Mouse (Mus musculus) heart, embryonic 15.5 days (tissue): Measurements from ENCODE around the gene Scn2b. TPM values are rescaled to one million over a fixed set of nuclear protein-coding genes. Genes with fewer than 3 reads are reported as not detected.
A peak's percentile ranks its signal among the peaks of the same experiment; 100 is the strongest.

Source experiments
- ATAC-seq: fragments of 200-750 bp; cut with Nextera tagmentation; replicated peaks from 2 replicates; pipeline ENCODE4 v1.8.0; 2017; ENCODE audit warnings: low read depth, moderate TSS enrichment; ENCODE audit not compliant: insufficient number of reproducible peaks, insufficient read depth, low FRiP score
- H3K27ac ChIP-seq: fragments of 300-500 bp; sonication (generic); 2 replicates; pipeline ENCODE4 v1.5.1; 2015; ENCODE audit warnings: mild to moderate bottlenecking, inconsistent platforms
- H3K27me3 ChIP-seq: fragments of 300-500 bp; sonication (generic); 2 replicates; pipeline ENCODE4 v1.6.1; 2015; ENCODE audit warnings: inconsistent platforms
- H3K36me3 ChIP-seq: fragments of 300-500 bp; sonication (generic); 2 replicates; pipeline ENCODE4 v1.6.1; 2015; ENCODE audit warnings: mild to moderate bottlenecking, inconsistent platforms
- H3K4me1 ChIP-seq: fragments of 300-500 bp; sonication (generic); replicated peaks from 2 replicates; pipeline ENCODE4 v1.6.1; 2015; ENCODE audit warnings: inconsistent platforms
- H3K4me2 ChIP-seq: fragments of 300-500 bp; sonication (generic); 2 replicates; pipeline ENCODE4 v1.6.1; 2015; ENCODE audit warnings: inconsistent platforms, mild to moderate bottlenecking, moderate library complexity
- H3K4me3 ChIP-seq: fragments of 300-500 bp; sonication (generic); 2 replicates; pipeline ENCODE4 v1.5.1; 2015; ENCODE audit warnings: mild to moderate bottlenecking, inconsistent platforms
- H3K9ac ChIP-seq: fragments of 300-500 bp; sonication (generic); 2 replicates; pipeline ENCODE4 v1.6.1; 2015; ENCODE audit warnings: mild to moderate bottlenecking, inconsistent platforms
- H3K9me3 ChIP-seq: fragments of 300-500 bp; sonication (generic); replicated peaks from 2 replicates; pipeline ENCODE4 v1.6.1; 2016; ENCODE audit warnings: inconsistent platforms
- WGBS: fragments of 180-500 bp; shearing (Covaris S2); methylation state at CpG from one replicate; pipeline ENCODE4 v1.1.7; 2015; ENCODE audit warnings: mixed read lengths; 5-methylcytosine and 5-hydroxymethylcytosine counted together
- polyA plus RNA-seq: library from polyadenylated mRNA; unstranded; fragments of >200 nt; fragmentation: Nextera tagmentation; extraction: Ambion mirVana; gene quantifications from 2 replicates; pipeline ENCODE4 v1.2.1, GENCODE M21; 2015

Scn2b gene
- polyA plus RNA-seq, 1 experiment from 2014 or later: 1.2 TPM

- no peak overlapping the region for H3K27ac ChIP-seq
- H3K9me3 ChIP-seq: no peaks in the 10 kb centered on the region
- H3K4me2 ChIP-seq: no peak overlapping the region
- no peak overlapping the region for H3K4me3 ChIP-seq
- no peak overlapping the region for H3K9ac ChIP-seq
- no peaks in the 10 kb centered on the region; the same call in 1 of the 2 replicates for H3K4me1 ChIP-seq
- no peaks in the 10 kb centered on the region for H3K27me3 ChIP-seq
- 83% methylated on average over 5 of the region's 5 CpGs for WGBS
- H3K36me3 ChIP-seq: no peaks in the 10 kb centered on the region
- no peak for ATAC-seq
These were observed 19.7 kb upstream of the Scn2b start for GRCm38 (mm10) chr9:45097877-45098276.

DNA sequence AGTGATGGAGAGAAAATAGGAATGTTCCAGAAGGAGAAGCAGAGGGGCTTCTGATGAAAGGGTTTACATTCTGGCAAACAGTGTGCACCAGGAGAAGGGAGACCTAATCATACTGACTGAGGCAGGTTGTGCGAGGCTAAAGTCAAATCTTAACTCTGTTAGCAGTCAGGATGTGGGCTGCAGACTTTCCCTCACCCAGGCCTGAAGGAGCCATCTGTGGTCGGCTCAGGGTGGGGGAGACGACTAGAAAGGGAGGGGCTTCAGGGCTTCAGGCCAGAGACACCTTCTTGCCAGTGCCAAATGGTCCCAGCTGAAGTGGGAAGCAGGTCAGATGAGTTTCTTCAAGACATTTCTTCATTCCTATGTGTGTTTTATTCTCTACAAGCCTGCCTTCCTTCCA, 19.2 kb upstream of the Scn2b start:
- H3K36me3 ChIP-seq: no peaks in the 10 kb centered on the region
- no peak for ATAC-seq
- H3K27ac ChIP-seq: no peak overlapping the region
- no peaks in the 10 kb centered on the region for H3K27me3 ChIP-seq
- H3K4me1 ChIP-seq: peaks cover 5% of the 10 kb centered on the region
- H3K9me3 ChIP-seq: no peaks in the 10 kb centered on the region
- 29% methylated on average over 3 of the region's 3 CpGs for WGBS
- H3K9ac ChIP-seq: no peak overlapping the region
- H3K4me3 ChIP-seq: no peak overlapping the region
- no peak overlapping the region for H3K4me2 ChIP-seq

DNA sequence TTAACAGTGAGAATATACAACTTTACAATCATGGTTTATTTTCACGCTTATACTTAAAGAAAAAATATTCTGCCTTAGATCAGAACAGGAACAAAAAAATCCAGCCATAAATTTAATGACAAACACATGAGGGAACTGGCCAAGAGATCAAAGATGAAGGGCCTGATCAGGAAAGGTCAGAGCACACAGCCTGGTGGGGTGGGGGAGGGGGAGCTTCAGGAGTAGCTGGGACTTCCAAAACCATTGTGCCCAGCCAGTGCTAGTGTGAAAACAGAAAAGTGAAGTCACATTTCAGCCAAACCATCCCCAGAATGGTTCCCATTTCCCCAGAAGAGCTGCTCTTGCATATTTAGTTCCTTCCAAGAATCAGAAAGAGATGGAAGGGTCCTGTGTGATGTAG, 15.1 kb upstream of the Scn2b start:
- Histone ChIP-seq H3K36me3 (no peaks in the 10 kb centered on the region), H3K4me2 (no peak overlapping the region), H3K9ac (no peak overlapping the region), H3K9me3 (no peaks in the 10 kb centered on the region), H3K4me3 (no peak overlapping the region), H3K27ac (no peak overlapping the region), H3K27me3 (no peaks in the 10 kb centered on the region), H3K4me1 (peaks cover 9% of the 10 kb centered on the region)
- ATAC-seq: no peak
- whole genome bisulfite sequencing: 79% methylated on average over 1 of the region's 1 CpGs

DNA sequence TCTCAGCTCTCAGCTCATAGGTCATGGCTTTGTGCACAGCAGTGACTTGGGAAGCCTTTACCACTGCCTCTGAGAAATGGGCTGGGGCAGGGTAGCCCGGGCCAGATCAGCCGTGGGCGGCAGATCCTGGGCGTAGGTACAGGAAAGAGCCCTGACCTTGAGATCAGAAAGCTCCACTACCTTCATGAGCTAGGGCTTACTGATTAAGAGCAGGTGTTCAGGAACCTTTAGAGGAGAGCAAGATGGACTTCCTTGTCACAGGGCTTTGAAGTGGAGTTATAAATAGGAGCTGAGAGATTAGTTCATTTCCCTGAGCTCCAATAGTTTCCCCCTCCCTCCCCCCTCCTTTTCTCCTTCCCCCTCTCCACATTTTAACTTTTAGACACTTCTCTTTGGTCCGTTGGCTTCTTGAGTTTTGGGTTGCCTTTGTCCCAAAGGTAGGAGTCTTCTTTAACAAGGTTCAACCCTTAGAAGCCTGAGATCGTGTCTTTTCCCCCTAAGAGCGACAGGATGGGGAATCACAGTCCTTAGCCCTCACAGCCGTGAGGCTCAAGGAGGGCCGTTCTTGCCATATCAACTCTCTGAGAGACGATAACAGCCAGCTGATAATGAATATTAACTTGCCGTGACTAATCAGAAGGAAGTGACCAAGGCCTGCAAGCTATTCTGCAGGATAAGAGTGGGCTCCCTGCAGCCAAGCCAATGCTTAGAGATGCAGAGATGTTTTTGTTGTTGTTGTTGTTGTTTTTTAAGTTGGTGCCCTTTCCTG, 14.2 kb upstream of the Scn2b start:
- no peak overlapping the region for H3K4me3 ChIP-seq
- no peak overlapping the region for H3K4me2 ChIP-seq
- ATAC-seq: no peak
- H3K27me3 ChIP-seq: no peaks in the 10 kb centered on the region
- no peaks in the 10 kb centered on the region for H3K36me3 ChIP-seq
- no peak overlapping the region for H3K27ac ChIP-seq
- H3K9me3 ChIP-seq: no peaks in the 10 kb centered on the region
- 25% methylated on average over 11 of the region's 11 CpGs for WGBS
- H3K4me1 ChIP-seq: peaks cover 9% of the 10 kb centered on the region
- H3K9ac ChIP-seq: no peak overlapping the region

- Histone ChIP-seq H3K9me3 (no peaks in the 10 kb centered on the region), H3K9ac (no peak overlapping the region), H3K4me3 (no peak overlapping the region), H3K27ac (no peak overlapping the region), H3K27me3 (0 out of 2 replicates have a peak, but pooled peaks cover 2% of the 10 kb centered on the region), H3K4me1 (peaks cover 9% of the 10 kb centered on the region), H3K4me2 (no peak overlapping the region), H3K36me3 (no peaks in the 10 kb centered on the region)
- no peak for ATAC-seq
- 87% methylated on average over 2 of the region's 2 CpGs for WGBS
These were observed 11.8 kb upstream of the Scn2b start for GRCm38 (mm10) chr9:45105596-45106374.

DNA sequence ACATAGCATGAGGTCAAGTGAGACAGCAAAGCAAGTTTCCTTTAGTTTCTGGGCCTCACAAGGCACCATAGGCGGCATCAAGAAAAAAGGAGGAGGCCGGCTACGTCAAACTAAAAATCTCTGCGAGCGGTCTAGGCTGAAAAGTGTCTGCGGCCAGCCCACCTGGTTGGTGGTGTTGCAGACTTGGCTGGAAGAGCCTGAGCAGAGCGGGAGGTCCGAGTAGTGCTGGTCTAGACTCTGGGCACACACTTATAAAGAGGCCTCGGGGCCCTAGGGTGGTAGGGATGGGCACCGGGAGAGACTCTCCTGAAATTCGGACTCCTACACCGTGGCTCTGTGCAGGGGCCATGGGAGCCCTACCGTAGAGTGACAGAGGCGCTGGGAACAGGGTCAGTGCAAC, 1.9 kb upstream of the Scn2b start:
- H3K4me2 ChIP-seq: peak overlapping the region; percentile 64
- H3K9ac ChIP-seq: peak overlapping the region; percentile 42; the same call in 1 of the 2 replicates
- H3K36me3 ChIP-seq: no peaks in the 10 kb centered on the region
- no peaks in the 10 kb centered on the region for H3K9me3 ChIP-seq
- ATAC-seq: no peak
- H3K4me3 ChIP-seq: peak overlapping the region; percentile 45
- peaks cover 11% of the 10 kb centered on the region for H3K27me3 ChIP-seq
- WGBS: 4% methylated on average over 14 of the region's 14 CpGs
- H3K4me1 ChIP-seq: peaks cover 9% of the 10 kb centered on the region
- no peak overlapping the region for H3K27ac ChIP-seq

- Histone ChIP-seq H3K36me3 (no peaks in the 10 kb centered on the region), H3K9ac (no peak overlapping the region), H3K27me3 (peaks cover 11% of the 10 kb centered on the region), H3K4me1 (peaks cover 9% of the 10 kb centered on the region), H3K4me3 (no peak overlapping the region), H3K9me3 (no peaks in the 10 kb centered on the region), H3K27ac (no peak overlapping the region), H3K4me2 (no peak overlapping the region)
- no peak for ATAC-seq
- 61% methylated on average over 9 of the region's 9 CpGs for WGBS
These were observed 763 bp upstream of the Scn2b start for GRCm38 (mm10) chr9:45116819-45117218.

DNA sequence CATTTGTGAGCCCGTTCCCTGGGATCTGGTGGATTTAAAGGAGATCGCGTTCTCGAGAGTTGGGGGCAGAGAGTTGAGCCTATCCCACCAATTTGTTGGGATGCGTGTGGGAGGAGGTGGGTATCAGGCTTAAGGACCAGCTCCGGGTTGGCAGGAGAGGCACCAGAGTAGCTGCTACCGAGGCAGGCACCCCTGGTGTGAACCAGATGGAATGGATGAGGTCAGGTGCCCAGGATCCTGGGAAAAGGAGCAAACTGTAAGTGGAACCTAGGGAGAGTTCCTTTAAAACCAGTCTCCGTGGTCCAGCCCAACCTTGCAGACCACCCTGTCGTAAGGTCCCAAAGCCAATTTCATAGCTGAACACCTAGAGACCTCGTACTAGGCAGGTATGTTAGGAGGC, 970 bp downstream of the Scn2b start:
- Histone ChIP-seq H3K9me3 (no peaks in the 10 kb centered on the region), H3K4me3 (peak overlapping the region; percentile 56), H3K36me3 (no peaks in the 10 kb centered on the region), H3K27ac (no peak overlapping the region), H3K27me3 (peaks cover 11% of the 10 kb centered on the region; the same call in 1 of the 2 replicates), H3K4me2 (peak overlapping the region; percentile 72), H3K4me1 (peaks cover 18% of the 10 kb centered on the region), H3K9ac (peak overlapping the region; percentile 27; the same call in 1 of the 2 replicates)
- ATAC-seq: no peak
- WGBS: 25% methylated on average over 10 of the region's 10 CpGs

GRCm38 (mm10) chr9:45119316-45119953, 1.9 kb downstream of the Scn2b start:
- Histone ChIP-seq H3K27me3 (peaks cover 11% of the 10 kb centered on the region; the same call in 1 of the 2 replicates), H3K9me3 (no peaks in the 10 kb centered on the region), H3K4me2 (no peak overlapping the region), H3K9ac (no peak overlapping the region), H3K36me3 (no peaks in the 10 kb centered on the region), H3K4me3 (no peak overlapping the region), H3K27ac (no peak overlapping the region), H3K4me1 (peaks cover 18% of the 10 kb centered on the region)
- no peak for ATAC-seq
- WGBS: 91% methylated on average over 8 of the region's 8 CpGs

- Histone ChIP-seq H3K27me3 (peaks cover 11% of the 10 kb centered on the region; the same call in 1 of the 2 replicates), H3K9me3 (no peaks in the 10 kb centered on the region), H3K4me1 (peaks cover 18% of the 10 kb centered on the region), H3K4me2 (no peak overlapping the region), H3K36me3 (no peaks in the 10 kb centered on the region), H3K9ac (no peak overlapping the region), H3K4me3 (no peak overlapping the region), H3K27ac (no peak overlapping the region)
- 90% methylated on average over 14 of the region's 14 CpGs for WGBS
- ATAC-seq: no peak
These were observed 2.5 kb downstream of the Scn2b start for GRCm38 (mm10) chr9:45119954-45120530.

DNA sequence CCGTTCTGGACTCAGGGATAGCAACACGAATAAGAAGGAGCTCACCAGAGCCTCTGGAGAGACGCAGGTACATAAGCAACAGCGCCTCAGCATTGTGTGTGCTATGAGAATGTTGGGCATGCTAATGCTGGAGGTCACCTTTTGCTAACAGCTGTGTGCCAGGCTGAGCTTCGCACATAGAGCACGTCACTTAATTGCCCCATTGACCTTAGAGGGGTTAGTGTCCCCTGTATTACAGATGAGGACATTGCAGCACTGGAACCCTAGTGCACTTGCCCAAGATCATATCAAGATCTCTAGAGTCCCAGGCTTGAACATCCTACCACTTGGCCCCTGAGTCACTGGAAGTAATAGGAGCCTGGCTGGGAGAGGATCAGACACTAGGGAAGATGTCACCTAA, 3.0 kb downstream of the Scn2b start:
- H3K27ac ChIP-seq: no peak overlapping the region
- no peaks in the 10 kb centered on the region for H3K36me3 ChIP-seq
- no peak overlapping the region for H3K9ac ChIP-seq
- no peak overlapping the region for H3K4me3 ChIP-seq
- WGBS: 83% methylated on average over 6 of the region's 6 CpGs
- no peak for ATAC-seq
- no peaks in the 10 kb centered on the region for H3K9me3 ChIP-seq
- no peak overlapping the region for H3K4me2 ChIP-seq
- peaks cover 11% of the 10 kb centered on the region; the same call in 1 of the 2 replicates for H3K27me3 ChIP-seq
- peaks cover 18% of the 10 kb centered on the region for H3K4me1 ChIP-seq
